Mouse (Mus musculus) kidney, embryonic 14.5 days (tissue): Measurements from ENCODE around the gene E2f1. TPM values are rescaled to one million over a fixed set of nuclear protein-coding genes. Genes with fewer than 3 reads are reported as not detected.

Source experiments
- ATAC-seq: fragments of 200-750 bp; cut with Nextera tagmentation; 2 replicates; pipeline ENCODE4 v1.8.0; 2017; ENCODE audit warnings: moderate number of reproducible peaks, mild to moderate bottlenecking, moderate TSS enrichment, moderate library complexity; ENCODE audit not compliant: low FRiP score, low TSS enrichment
- H3K27ac ChIP-seq: fragments of 300-500 bp; sonication (generic); 2 replicates; pipeline ENCODE4 v1.5.1; 2014; ENCODE audit warnings: low read depth, mild to moderate bottlenecking, low read length, moderate library complexity, mixed read lengths
- H3K27me3 ChIP-seq: fragments of 300-500 bp; sonication (generic); 2 replicates; pipeline ENCODE4 v1.6.1; 2014; ENCODE audit warnings: mild to moderate bottlenecking, low read length; ENCODE audit not compliant: control insufficient read depth, insufficient read depth
- H3K36me3 ChIP-seq: fragments of 300-500 bp; sonication (generic); 2 replicates; pipeline ENCODE4 v1.6.1; 2014; ENCODE audit warnings: low read length, mixed read lengths; ENCODE audit not compliant: control insufficient read depth, insufficient read depth
- H3K4me1 ChIP-seq: fragments of 300-500 bp; sonication (generic); 2 replicates; pipeline ENCODE4 v1.6.1; 2014; ENCODE audit warnings: low read length, mixed read lengths; ENCODE audit not compliant: control insufficient read depth, insufficient read depth
- H3K4me2 ChIP-seq: fragments of 300-500 bp; sonication (generic); replicated peaks from 2 replicates; pipeline ENCODE4 v1.6.1; 2014; ENCODE audit warnings: low read depth, mild to moderate bottlenecking, low read length
- H3K4me3 ChIP-seq: fragments of 300-500 bp; sonication (generic); 2 replicates; pipeline ENCODE4 v1.5.1; 2014; ENCODE audit warnings: mild to moderate bottlenecking, low read length
- H3K9ac ChIP-seq: fragments of 300-500 bp; sonication (generic); 2 replicates; pipeline ENCODE4 v1.6.1; 2014; ENCODE audit warnings: low read depth, mild to moderate bottlenecking, low read length, moderate library complexity
- H3K9me3 ChIP-seq: fragments of 300-500 bp; sonication (generic); 2 replicates; pipeline ENCODE4 v1.6.1; 2016; ENCODE audit warnings: low read length; ENCODE audit not compliant: control insufficient read depth
- WGBS: fragments of 180-500 bp; shearing (Covaris S2); extraction: QIAGEN DNeasy Blood & Tissue Kit; methylation state at CpG from one replicate; pipeline ENCODE4 v1.1.7; 2014; 5-methylcytosine and 5-hydroxymethylcytosine counted together
- polyA plus RNA-seq: library from polyadenylated mRNA; unstranded; fragments of >200 nt; fragmentation: Nextera tagmentation; extraction: Ambion mirVana; gene quantifications from 2 replicates; pipeline ENCODE4 v1.2.1, GENCODE M21; 2014

Gene E2f1
- polyA plus RNA-seq, 1 experiment from 2014 or later: 10.0 TPM

DNA sequence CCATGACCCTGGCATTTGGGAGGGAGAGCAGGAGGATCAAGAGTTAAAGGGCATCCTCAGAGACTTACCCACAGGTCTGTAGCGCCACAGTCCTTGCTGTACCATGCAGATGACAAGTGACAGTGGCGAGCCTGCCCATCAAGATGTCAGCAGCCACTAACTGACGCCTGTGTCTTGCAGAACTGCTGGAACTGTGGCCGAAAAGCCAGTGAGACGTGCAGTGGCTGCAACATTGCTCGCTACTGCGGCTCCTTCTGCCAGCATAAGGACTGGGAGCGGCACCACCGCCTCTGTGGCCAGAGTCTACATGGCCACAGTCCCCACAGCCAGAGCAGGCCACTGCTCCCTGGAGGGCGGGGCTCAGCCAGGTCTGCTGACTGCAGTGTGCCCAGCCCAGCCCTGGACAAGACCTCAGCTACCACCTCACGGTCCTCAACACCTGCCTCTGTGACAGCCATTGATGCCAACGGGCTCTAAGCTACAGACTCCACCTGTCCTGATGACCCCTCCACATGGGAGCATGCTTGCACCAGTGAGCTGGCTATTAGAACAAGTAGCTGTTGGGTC is 34.9 kb downstream of the E2f1 start:
- Histone ChIP-seq H3K4me2 (no peak overlapping the region), H3K9ac (no peak overlapping the region), H3K9me3 (no peaks in the 10 kb centered on the region), H3K36me3 (peaks cover 50% of the 10 kb centered on the region), H3K27ac (no peak overlapping the region), H3K4me3 (no peak overlapping the region), H3K27me3 (no peaks in the 10 kb centered on the region), H3K4me1 (no peaks in the 10 kb centered on the region)
- WGBS: 91% methylated on average over 12 of the region's 12 CpGs
- no peak for ATAC-seq

GRCm38 (mm10) chr2:154532888-154533287 is 36.8 kb downstream of the E2f1 start:
- 76% methylated on average over 3 of the region's 3 CpGs for WGBS
- Histone ChIP-seq H3K27me3 (no peaks in the 10 kb centered on the region), H3K4me3 (no peak overlapping the region), H3K4me2 (no peak overlapping the region), H3K9me3 (no peaks in the 10 kb centered on the region), H3K9ac (no peak overlapping the region), H3K36me3 (peaks cover 54% of the 10 kb centered on the region), H3K27ac (no peak overlapping the region), H3K4me1 (no peaks in the 10 kb centered on the region)
- ATAC-seq: no peak

DNA sequence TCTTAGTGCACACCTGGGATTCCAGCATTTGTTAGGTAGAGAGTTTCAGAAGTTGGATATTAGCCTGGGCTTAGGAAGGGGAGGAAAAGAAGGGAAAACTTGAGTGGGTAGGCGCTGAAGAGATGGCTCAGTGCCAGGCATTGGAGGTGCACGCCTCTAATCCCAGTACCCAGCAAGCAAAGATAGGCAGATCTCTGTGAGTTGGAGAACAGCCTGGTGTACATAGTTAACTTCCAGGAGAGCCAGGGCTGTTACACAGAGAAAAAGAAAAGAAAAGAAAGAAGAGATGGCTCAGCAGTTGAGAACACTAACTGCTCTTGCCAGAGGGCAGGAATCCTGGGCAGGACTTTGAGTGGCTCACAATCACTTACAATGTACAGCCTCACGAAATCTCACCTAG is 43.2 kb downstream of the E2f1 start:
- no peak for ATAC-seq
- Histone ChIP-seq H3K9me3 (no peaks in the 10 kb centered on the region), H3K9ac (no peak overlapping the region), H3K36me3 (peaks cover 51% of the 10 kb centered on the region), H3K27me3 (no peaks in the 10 kb centered on the region), H3K4me2 (no peak overlapping the region), H3K4me3 (no peak overlapping the region), H3K4me1 (no peaks in the 10 kb centered on the region), H3K27ac (no peak overlapping the region)
- WGBS: 92% methylated on average over 3 of the region's 3 CpGs

- no peaks in the 10 kb centered on the region for H3K9me3 ChIP-seq
- no peaks in the 10 kb centered on the region for H3K4me1 ChIP-seq
- ATAC-seq: no peak
- no peak overlapping the region for H3K4me3 ChIP-seq
- H3K27ac ChIP-seq: no peak overlapping the region
- peaks cover 49% of the 10 kb centered on the region; the same call in 1 of the 2 replicates for H3K36me3 ChIP-seq
- no peak overlapping the region for H3K9ac ChIP-seq
- WGBS: 91% methylated on average over 2 of the region's 2 CpGs
- H3K4me2 ChIP-seq: no peak overlapping the region
- no peaks in the 10 kb centered on the region for H3K27me3 ChIP-seq
These were observed 44.4 kb downstream of the E2f1 start for GRCm38 (mm10) chr2:154525285-154525684.

GRCm38 (mm10) chr2:154522334-154522733 is 47.4 kb downstream of the E2f1 start:
- H3K4me2 ChIP-seq: no peak overlapping the region
- H3K4me1 ChIP-seq: no peaks in the 10 kb centered on the region
- 90% methylated on average over 5 of the region's 5 CpGs for WGBS
- H3K9me3 ChIP-seq: no peaks in the 10 kb centered on the region
- no peak overlapping the region for H3K27ac ChIP-seq
- no peak overlapping the region for H3K4me3 ChIP-seq
- H3K9ac ChIP-seq: no peak overlapping the region
- no peak for ATAC-seq
- no peaks in the 10 kb centered on the region for H3K27me3 ChIP-seq
- H3K36me3 ChIP-seq: peaks cover 50% of the 10 kb centered on the region

GRCm38 (mm10) chr2:154521449-154521848 is 48.2 kb downstream of the E2f1 start:
- Histone ChIP-seq H3K27ac (no peak overlapping the region), H3K9ac (no peak overlapping the region), H3K9me3 (no peaks in the 10 kb centered on the region), H3K4me2 (no peak overlapping the region), H3K27me3 (no peaks in the 10 kb centered on the region), H3K4me3 (no peak overlapping the region), H3K4me1 (no peaks in the 10 kb centered on the region), H3K36me3 (peaks cover 55% of the 10 kb centered on the region)
- no peak for ATAC-seq

GRCm38 (mm10) chr2:154517424-154517823 is 52.3 kb downstream of the E2f1 start:
- Histone ChIP-seq H3K27me3 (no peaks in the 10 kb centered on the region), H3K36me3 (peaks cover 35% of the 10 kb centered on the region), H3K4me2 (no peak overlapping the region), H3K9me3 (no peaks in the 10 kb centered on the region), H3K9ac (no peak overlapping the region), H3K27ac (no peak overlapping the region), H3K4me3 (no peak overlapping the region), H3K4me1 (no peaks in the 10 kb centered on the region)
- WGBS: 95% methylated on average over 5 of the region's 5 CpGs
- no peak for ATAC-seq

- no peaks in the 10 kb centered on the region for H3K27me3 ChIP-seq
- H3K9me3 ChIP-seq: no peaks in the 10 kb centered on the region
- peaks cover 33% of the 10 kb centered on the region for H3K36me3 ChIP-seq
- H3K9ac ChIP-seq: no peak overlapping the region
- no peak overlapping the region for H3K4me2 ChIP-seq
- no peak overlapping the region for H3K27ac ChIP-seq
- H3K4me3 ChIP-seq: no peak overlapping the region
- ATAC-seq: no peak
- WGBS: 78% methylated on average over 3 of the region's 3 CpGs
- no peaks in the 10 kb centered on the region for H3K4me1 ChIP-seq
These were observed 52.7 kb downstream of the E2f1 start for GRCm38 (mm10) chr2:154516944-154517343.

- H3K27ac ChIP-seq: no peak overlapping the region
- ATAC-seq: no peak
- H3K27me3 ChIP-seq: no peaks in the 10 kb centered on the region
- no peak overlapping the region for H3K4me3 ChIP-seq
- 87% methylated on average over 3 of the region's 3 CpGs for WGBS
- no peaks in the 10 kb centered on the region for H3K9me3 ChIP-seq
- H3K4me1 ChIP-seq: no peaks in the 10 kb centered on the region
- H3K36me3 ChIP-seq: peaks cover 31% of the 10 kb centered on the region; the same call in 1 of the 2 replicates
- H3K4me2 ChIP-seq: no peak overlapping the region
- H3K9ac ChIP-seq: no peak overlapping the region
These were observed 59.6 kb downstream of the E2f1 start for GRCm38 (mm10) chr2:154510141-154510540.
